Mouse (Mus musculus) layer of hippocampus, postnatal 14 days (tissue): ENCODE measurements around the gene Cacna1d. TPM values are rescaled to one million over a fixed set of nuclear protein-coding genes. Genes with fewer than 3 reads are reported as not detected.

Source experiments
- DNase-seq, 2 experiments: peaks; one replicate each; pipeline ENCODE4 v3.0.0; 2021 to 2022; ENCODE audit warnings: low spot score in 2 of 2, mixed read lengths in 1 of 2
- total RNA-seq, 2 experiments: library from RNA; stranded (reverse); gene quantifications; 2 replicates each; pipeline ENCODE4 v1.2.3; 2021

The Cacna1d gene
- total RNA-seq, 2 experiments from 2014 or later: 49.8 to 56.7 TPM

- DNase-seq: no peak
Measured at GRCm38 (mm10) chr14:30340140-30340539, 151.1 kb downstream of the Cacna1d start.

GRCm38 (mm10) chr14:30331856-30332255, 159.4 kb downstream of the Cacna1d start:
- no peak for DNase-seq

GRCm38 (mm10) chr14:30330416-30331181, 160.7 kb downstream of the Cacna1d start:
- no peak for DNase-seq

GRCm38 (mm10) chr14:30329109-30329508, 162.1 kb downstream of the Cacna1d start:
- no peak for DNase-seq

GRCm38 (mm10) chr14:30327452-30327851, 163.8 kb downstream of the Cacna1d start:
- no peak for DNase-seq

- no peak for DNase-seq
Measured at GRCm38 (mm10) chr14:30327051-30327450, 164.2 kb downstream of the Cacna1d start.

- DNase-seq: no peak
Measured at GRCm38 (mm10) chr14:30326226-30326625, 165.0 kb downstream of the Cacna1d start.

GRCm38 (mm10) chr14:30324994-30325393, 166.3 kb downstream of the Cacna1d start:
- no peak for DNase-seq

- no peak for DNase-seq
Measured at GRCm38 (mm10) chr14:30318715-30319437, 172.4 kb downstream of the Cacna1d start.

- peak in 1 of 2 experiments; percentile 23 for DNase-seq
Measured at GRCm38 (mm10) chr14:30318293-30318692, 173.0 kb downstream of the Cacna1d start.

- DNase-seq: no peak
Measured at GRCm38 (mm10) chr14:30317616-30318015, 173.6 kb downstream of the Cacna1d start.

- DNase-seq: no peak
Measured at GRCm38 (mm10) chr14:30311206-30311889, 179.9 kb downstream of the Cacna1d start.

GRCm38 (mm10) chr14:30310236-30310635, 181.0 kb downstream of the Cacna1d start:
- DNase-seq: no peak

GRCm38 (mm10) chr14:30306221-30306620, 185.0 kb downstream of the Cacna1d start:
- no peak for DNase-seq

- no peak for DNase-seq
Measured at GRCm38 (mm10) chr14:30299946-30300345, 191.3 kb downstream of the Cacna1d start.

- DNase-seq: no peak
Measured at GRCm38 (mm10) chr14:30297492-30297891, 193.8 kb downstream of the Cacna1d start.

GRCm38 (mm10) chr14:30292135-30292463, 199.2 kb downstream of the Cacna1d start:
- DNase-seq: no peak

- no peak for DNase-seq
Measured at GRCm38 (mm10) chr14:30291389-30292134, 199.7 kb downstream of the Cacna1d start.

- no peak for DNase-seq
Measured at GRCm38 (mm10) chr14:30284446-30284845, 206.8 kb downstream of the Cacna1d start.

GRCm38 (mm10) chr14:30284022-30284421, 207.2 kb downstream of the Cacna1d start:
- DNase-seq: peak in 1 of 2 experiments; percentile 42

- DNase-seq: no peak
Measured at GRCm38 (mm10) chr14:30275572-30275971, 215.7 kb downstream of the Cacna1d start.
